Mouse (Mus musculus) liver, embryonic 11.5 days (tissue): ENCODE measurements at regions not wholly inside any gene's neighbourhood (a gene's known extent, or its start where the extent isn't known, plus 50 kb on each side); places are given as distances from the start of the nearest gene placed in this dataset.

ENCODE experiments used
- ATAC-seq: fragments of 200-750 bp; cut with Nextera tagmentation; replicated peaks from 2 replicates; pipeline ENCODE4 v1.8.0; 2017; ENCODE audit warnings: moderate number of reproducible peaks, mild to moderate bottlenecking, moderate TSS enrichment, moderate library complexity; ENCODE audit not compliant: low FRiP score
- DNase-seq: peaks from one replicate; pipeline ENCODE4 v3.0.0-alpha.2; 2017; ENCODE audit warnings: low spot score
- H3K27ac ChIP-seq: fragments of 300-500 bp; sonication (generic); 2 replicates; pipeline ENCODE4 v1.5.1; 2014; ENCODE audit warnings: mild to moderate bottlenecking, low read depth, low read length, control low read depth
- H3K27me3 ChIP-seq: fragments of 300-500 bp; sonication (generic); replicated peaks from 2 replicates; pipeline ENCODE4 v1.6.1; 2014; ENCODE audit warnings: low read length, mixed read lengths; ENCODE audit not compliant: control insufficient read depth, insufficient read depth
- H3K36me3 ChIP-seq: fragments of 300-500 bp; sonication (generic); 2 replicates; pipeline ENCODE4 v1.6.1; 2014; ENCODE audit warnings: mild to moderate bottlenecking, low read length, moderate library complexity, mixed read lengths; ENCODE audit not compliant: control insufficient read depth, insufficient read depth
- H3K4me1 ChIP-seq: fragments of 300-500 bp; sonication (generic); replicated peaks from 2 replicates; pipeline ENCODE4 v1.6.1; 2014; ENCODE audit warnings: low read length, mixed read lengths; ENCODE audit not compliant: control insufficient read depth, insufficient read depth
- H3K4me2 ChIP-seq: fragments of 300-500 bp; sonication (generic); 2 replicates; pipeline ENCODE4 v1.6.1; 2014; ENCODE audit warnings: mild to moderate bottlenecking, control low read depth, moderate library complexity
- H3K4me3 ChIP-seq: fragments of 300-500 bp; sonication (generic); 2 replicates; pipeline ENCODE4 v1.5.1; 2014; ENCODE audit warnings: low read depth, low read length, control low read depth
- H3K9ac ChIP-seq: fragments of 300-500 bp; sonication (generic); 2 replicates; pipeline ENCODE4 v1.6.1; 2014; ENCODE audit warnings: low read depth, low read length, control low read depth
- H3K9me3 ChIP-seq: fragments of 300-500 bp; sonication (generic); 2 replicates; pipeline ENCODE4 v1.6.1; 2016; ENCODE audit warnings: low read length, inconsistent platforms, mixed read lengths; ENCODE audit not compliant: control insufficient read depth
- WGBS: fragments of 180-500 bp; shearing (Covaris S2); extraction: QIAGEN DNeasy Blood & Tissue Kit; methylation state at CpG from one replicate; pipeline ENCODE4 v1.1.7; 2014; 5-methylcytosine and 5-hydroxymethylcytosine counted together

DNA sequence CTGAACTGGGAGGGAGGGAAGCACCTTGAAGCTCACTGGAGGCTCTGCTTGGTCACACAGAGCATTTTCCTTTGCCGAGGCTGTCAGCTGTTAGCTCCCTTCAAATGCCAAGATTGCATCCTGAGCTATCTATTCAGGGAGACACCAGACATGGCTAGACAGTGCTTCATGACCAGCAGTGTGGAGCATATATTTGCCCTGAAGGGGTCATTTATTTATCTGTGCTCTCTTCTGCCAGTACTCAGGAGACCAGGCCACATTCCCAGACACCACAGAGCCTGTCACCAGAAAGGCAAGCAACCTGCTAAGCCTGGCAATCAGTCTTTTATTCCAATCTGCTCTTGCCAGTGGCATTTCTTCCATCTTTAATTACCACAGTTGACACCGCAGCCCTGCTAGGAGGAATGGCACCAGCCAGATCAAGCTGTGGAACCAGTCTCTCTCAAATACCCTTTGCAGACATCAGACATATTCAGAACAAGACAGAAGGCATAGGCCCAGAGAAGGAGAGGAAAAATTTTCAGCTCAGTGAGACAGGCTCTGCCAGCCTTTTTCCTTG lies 186.6 kb downstream of the AI593442 start:
- Histone ChIP-seq H3K9ac (no peak overlapping the region), H3K4me1 (no peaks in the 10 kb centered on the region), H3K36me3 (no peaks in the 10 kb centered on the region), H3K4me3 (no peak overlapping the region), H3K27me3 (no peaks in the 10 kb centered on the region), H3K4me2 (no peak overlapping the region), H3K27ac (no peak overlapping the region), H3K9me3 (no peaks in the 10 kb centered on the region)
- WGBS: 53% methylated on average over 2 of the region's 2 CpGs
- DNase-seq: no peak
- no peak for ATAC-seq

DNA sequence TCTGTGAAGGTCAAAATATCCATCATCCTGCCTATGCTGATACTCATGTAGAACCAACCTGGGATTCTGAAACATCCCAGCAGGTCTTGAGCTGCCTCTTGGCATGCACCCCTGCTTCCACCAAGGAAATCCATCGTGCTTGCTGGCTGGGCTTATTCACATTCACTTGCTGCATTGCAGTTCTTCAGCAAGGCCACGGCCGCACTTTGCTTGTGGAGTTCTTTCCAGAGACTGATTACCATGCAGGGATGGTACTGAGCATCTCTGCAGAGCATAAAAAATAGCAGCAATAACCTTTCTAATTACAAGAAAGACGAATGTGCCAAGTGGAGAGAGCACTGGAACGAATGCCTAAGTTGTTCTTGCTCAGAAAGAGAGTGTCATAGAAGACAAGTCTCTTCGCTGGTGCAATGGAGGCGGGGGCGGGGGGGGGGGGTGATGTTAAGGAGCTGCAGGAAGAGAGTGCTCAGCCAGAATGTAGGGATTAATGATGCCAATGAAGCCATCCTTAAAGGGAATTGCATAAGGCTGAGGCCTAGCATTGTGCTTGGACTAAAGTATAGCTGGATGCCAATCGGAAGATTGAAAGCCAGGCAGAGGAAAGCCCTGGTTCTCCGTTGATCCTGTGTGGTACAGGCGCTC lies 205.9 kb downstream of the AI593442 start:
- no peaks in the 10 kb centered on the region for H3K27me3 ChIP-seq
- no peak overlapping the region for H3K9ac ChIP-seq
- no peaks in the 10 kb centered on the region for H3K9me3 ChIP-seq
- 76% methylated on average over 11 of the region's 11 CpGs for whole genome bisulfite sequencing
- DNase-seq (no peak), ATAC-seq (no peak)
- H3K4me1 ChIP-seq: no peaks in the 10 kb centered on the region
- H3K4me3 ChIP-seq: no peak overlapping the region
- H3K36me3 ChIP-seq: no peaks in the 10 kb centered on the region
- no peak overlapping the region for H3K4me2 ChIP-seq
- no peak overlapping the region for H3K27ac ChIP-seq

- no peaks in the 10 kb centered on the region for H3K4me1 ChIP-seq
- H3K27me3 ChIP-seq: no peaks in the 10 kb centered on the region
- H3K36me3 ChIP-seq: no peaks in the 10 kb centered on the region
- H3K4me2 ChIP-seq: no peak overlapping the region
- DNase-seq (no peak), ATAC-seq (no peak)
- no peak overlapping the region for H3K27ac ChIP-seq
- no peak overlapping the region for H3K9ac ChIP-seq
- WGBS: 80% methylated on average over 8 of the region's 8 CpGs
- H3K4me3 ChIP-seq: no peak overlapping the region
- H3K9me3 ChIP-seq: no peaks in the 10 kb centered on the region
These were observed 206.7 kb downstream of the AI593442 start for GRCm38 (mm10) chr9:52472859-52473258.

- ATAC-seq (no peak), DNase-seq (no peak)
- H3K9me3 ChIP-seq: no peaks in the 10 kb centered on the region
- H3K4me2 ChIP-seq: no peak overlapping the region
- no peak overlapping the region for H3K4me3 ChIP-seq
- no peaks in the 10 kb centered on the region for H3K36me3 ChIP-seq
- no peak overlapping the region for H3K9ac ChIP-seq
- H3K27me3 ChIP-seq: no peaks in the 10 kb centered on the region
- no peak overlapping the region for H3K27ac ChIP-seq
- H3K4me1 ChIP-seq: no peaks in the 10 kb centered on the region
- WGBS: 76% methylated on average over 2 of the region's 2 CpGs
These were observed 221.1 kb downstream of the AI593442 start for GRCm38 (mm10) chr9:52458518-52458917.

DNA sequence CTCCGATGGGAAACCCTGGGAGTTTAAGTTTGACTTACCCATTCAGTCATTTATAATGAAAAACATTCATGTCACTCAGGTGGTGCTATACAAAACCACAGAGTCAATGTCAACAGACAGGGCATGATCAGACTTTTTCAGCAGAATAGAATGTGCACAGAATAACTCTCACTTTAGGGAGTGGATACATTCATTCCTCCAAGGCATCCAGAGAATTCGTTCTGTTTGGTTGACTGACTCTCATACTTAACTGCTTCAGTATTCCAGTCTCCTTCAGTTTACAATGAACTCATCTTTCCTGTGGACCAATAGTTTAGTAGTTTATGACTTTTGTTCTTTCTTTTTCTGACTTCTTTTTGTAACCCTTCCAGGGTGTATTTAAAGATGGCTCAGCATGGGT lies 225.1 kb downstream of the AI593442 start:
- Histone ChIP-seq H3K27me3 (no peaks in the 10 kb centered on the region), H3K27ac (no peak overlapping the region), H3K4me2 (no peak overlapping the region), H3K36me3 (no peaks in the 10 kb centered on the region), H3K9me3 (no peaks in the 10 kb centered on the region), H3K4me1 (no peaks in the 10 kb centered on the region), H3K9ac (no peak overlapping the region), H3K4me3 (no peak overlapping the region)
- WGBS: 77% methylated on average over 2 of the region's 2 CpGs
- DNase-seq (no peak), ATAC-seq (no peak)

- Histone ChIP-seq H3K9me3 (no peaks in the 10 kb centered on the region), H3K27me3 (no peaks in the 10 kb centered on the region), H3K4me1 (no peaks in the 10 kb centered on the region), H3K4me3 (no peak overlapping the region), H3K36me3 (no peaks in the 10 kb centered on the region), H3K27ac (no peak overlapping the region), H3K4me2 (no peak overlapping the region), H3K9ac (no peak overlapping the region)
- 64% methylated on average over 3 of the region's 3 CpGs for WGBS
- DNase-seq (no peak), ATAC-seq (no peak)
These were observed 227.8 kb downstream of the AI593442 start for GRCm38 (mm10) chr9:52451792-52452191.

- Histone ChIP-seq H3K4me3 (no peak overlapping the region), H3K9ac (no peak overlapping the region), H3K27ac (no peak overlapping the region), H3K4me2 (no peak overlapping the region), H3K4me1 (no peaks in the 10 kb centered on the region), H3K27me3 (no peaks in the 10 kb centered on the region), H3K9me3 (no peaks in the 10 kb centered on the region), H3K36me3 (no peaks in the 10 kb centered on the region)
- DNase-seq (no peak), ATAC-seq (no peak)
These were observed 231.3 kb downstream of the AI593442 start for GRCm38 (mm10) chr9:52448245-52448644.

- Histone ChIP-seq H3K27ac (no peak overlapping the region), H3K27me3 (no peaks in the 10 kb centered on the region), H3K36me3 (no peaks in the 10 kb centered on the region), H3K4me2 (no peak overlapping the region), H3K4me1 (no peaks in the 10 kb centered on the region), H3K9me3 (no peaks in the 10 kb centered on the region), H3K4me3 (no peak overlapping the region), H3K9ac (no peak overlapping the region)
- WGBS: 87% methylated on average over 7 of the region's 7 CpGs
- no peak for ATAC-seq
- DNase-seq: no peak
These were observed 236.4 kb downstream of the AI593442 start for GRCm38 (mm10) chr9:52443228-52443627.

- no peak for DNase-seq
- ATAC-seq: no peak
- Histone ChIP-seq H3K27me3 (no peaks in the 10 kb centered on the region), H3K36me3 (no peaks in the 10 kb centered on the region), H3K27ac (no peak overlapping the region), H3K4me3 (no peak overlapping the region), H3K4me1 (no peaks in the 10 kb centered on the region), H3K9ac (no peak overlapping the region), H3K9me3 (no peaks in the 10 kb centered on the region), H3K4me2 (no peak overlapping the region)
- 68% methylated on average over 4 of the region's 4 CpGs for WGBS
These were observed 245.4 kb downstream of the AI593442 start for GRCm38 (mm10) chr9:52434215-52434614.
